Mouse (Mus musculus): Measurements from ENCODE around the gene Mansc4.

DNA sequence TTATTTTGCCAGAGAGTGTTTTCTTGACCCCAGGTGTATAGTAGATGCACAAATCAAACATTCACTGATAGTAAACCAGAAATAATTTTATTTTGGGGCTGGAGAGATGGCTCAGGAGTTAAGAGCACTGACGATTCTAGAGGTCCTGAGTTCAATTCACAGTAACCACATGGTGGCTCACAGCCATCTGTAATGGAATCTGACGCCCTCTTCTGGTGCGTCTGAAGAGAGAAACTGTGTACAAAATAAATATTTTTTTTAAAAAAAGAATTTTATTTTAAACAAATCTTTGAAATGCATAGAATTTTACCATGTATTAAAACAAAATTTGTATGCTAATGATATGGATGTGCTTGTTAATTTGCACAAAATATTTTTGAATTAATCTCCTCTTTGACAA, 1.7 kb upstream of the Mansc4 start:
- TF ChIP-seq POLR2A (IDR thresholded peaks at IDR 0.05; ENCODE audit: control insufficient read depth, extremely low read depth, insufficient read depth, low read length, poor library complexity) (no peak), CTCF (IDR thresholded peaks at IDR 0.05; ENCODE audit: borderline replicate concordance, control insufficient read depth, extremely low read depth, insufficient read depth, low read length, poor library complexity) (no peak)

Data from thymus, adult 2 months (tissue).